Comparison of ENCODE assay signal across 10 mouse cellular contexts in genomic region chr2:52804106-52804825, GRCm38 (mm10). TPM values are rescaled to one million over a fixed set of nuclear protein-coding genes. Genes with fewer than 3 reads are reported as not detected.
A peak's percentile ranks its signal among the peaks of the same experiment; 100 is the strongest.
DNase-seq lines count a peak whose midpoint lies in the region; ATAC-seq and TF ChIP-seq lines count a peak whose summit lies in the region.
"Had no signal": no experiment of that assay in that cellular context is flagged by ENCODE, and none has a peak within 500 bp of the region (broad histone marks: within the 10 kb centered on the region; RNA-seq: fewer than 3 reads in every experiment).

No protein-coding gene starts in this region.

- H3K4me3 ChIP-seq in embryonic facial prominence, embryonic 14.5 days (ENCODE audit: low read depth, low read length) = no peak overlapping the region
- no peak overlapping the region for H3K4me3 ChIP-seq in embryonic facial prominence, embryonic 10.5 days
- peak overlapping the region in 1 of 2 experiments; percentile 42; a peak in 1 of 4 replicates for H3K4me3 ChIP-seq in ES-E14 (ENCODE audit: insufficient read depth in 1 of 2, low read depth in 1 of 2, low read length in 2 of 2, poor library complexity in 1 of 2, severe bottlenecking in 1 of 2)
- H3K4me3 ChIP-seq in hindbrain, embryonic 14.5 days (replicated peaks; ENCODE audit: low read length) = no peak overlapping the region
- H3K4me3 ChIP-seq: embryonic facial prominence, embryonic 13.5 days; liver, embryonic 13.5 days had no signal

- peak; percentile 26; the same call in 1 of the 2 replicates for ATAC-seq in embryonic facial prominence, embryonic 14.5 days (ENCODE audit: low read depth)
- peak; percentile 73 for ATAC-seq in hindbrain, embryonic 14.5 days (ENCODE audit: low FRiP score)

- DNase-seq in embryonic facial prominence, embryonic 14.5 days (ENCODE audit: low spot score) = peak; percentile 8
- DNase-seq in embryonic facial prominence, embryonic 10.5 days (ENCODE audit: low spot score) = no peak
- DNase-seq in ES-E14 (ENCODE audit: low read depth, low spot score) = peak; percentile 77
- peak; percentile 46 for DNase-seq in fat pad, adult 2 months (ENCODE audit: extremely low read depth, low read depth, low spot score)
- no peak for DNase-seq in hindbrain, embryonic 14.5 days (ENCODE audit: low spot score)
- DNase-seq in left cerebral cortex, postnatal 10 days (ENCODE audit: extremely low spot score in 1 of 2, low spot score in 2 of 2) = peak; percentile 26 to 75
- peak; percentile 26 for DNase-seq in right cerebral cortex, postnatal 25 days
- DNase-seq in urinary bladder, postnatal 14 days (ENCODE audit: low spot score) = no peak
- DNase-seq: liver, embryonic 13.5 days had no signal

- no peaks in the 10 kb centered on the region; the same call in 1 of the 2 replicates for H3K4me1 ChIP-seq in embryonic facial prominence, embryonic 14.5 days (ENCODE audit: control insufficient read depth, insufficient read depth, low read length)
- H3K4me1 ChIP-seq in embryonic facial prominence, embryonic 10.5 days = no peaks in the 10 kb centered on the region
- H3K4me1 ChIP-seq in ES-E14 (ENCODE audit: control insufficient read depth in 2 of 2, insufficient read depth in 2 of 2, low read length in 2 of 2, poor library complexity in 1 of 2) = no peaks in the 10 kb centered on the region
- H3K4me1 ChIP-seq in hindbrain, embryonic 14.5 days (replicated peaks; ENCODE audit: control insufficient read depth, insufficient read depth, low read length) = no peaks in the 10 kb centered on the region
- H3K4me1 ChIP-seq: liver, embryonic 13.5 days had no signal

- H3K36me3 ChIP-seq in embryonic facial prominence, embryonic 14.5 days (ENCODE audit: control insufficient read depth, insufficient read depth, low read length) = no peaks in the 10 kb centered on the region
- no peaks in the 10 kb centered on the region for H3K36me3 ChIP-seq in embryonic facial prominence, embryonic 10.5 days (replicated peaks)
- H3K36me3 ChIP-seq in ES-E14 (ENCODE audit: control insufficient read depth, insufficient read depth, low read length, poor library complexity, severe bottlenecking) = no peaks in the 10 kb centered on the region
- no peaks in the 10 kb centered on the region for H3K36me3 ChIP-seq in hindbrain, embryonic 14.5 days (replicated peaks; ENCODE audit: control insufficient read depth, insufficient read depth)
- H3K36me3 ChIP-seq: embryonic facial prominence, embryonic 13.5 days; liver, embryonic 13.5 days had no signal

- no peaks in the 10 kb centered on the region for H3K27me3 ChIP-seq in embryonic facial prominence, embryonic 14.5 days (replicated peaks; ENCODE audit: control insufficient read depth, insufficient read depth, low read length)
- H3K27me3 ChIP-seq in embryonic facial prominence, embryonic 10.5 days (replicated peaks; ENCODE audit: low read depth, poor library complexity, severe bottlenecking) = no peaks in the 10 kb centered on the region
- H3K27me3 ChIP-seq in hindbrain, embryonic 14.5 days (ENCODE audit: control insufficient read depth, insufficient read depth, low read length) = no peaks in the 10 kb centered on the region
- H3K27me3 ChIP-seq: embryonic facial prominence, embryonic 13.5 days; liver, embryonic 13.5 days had no signal

- H3K27ac ChIP-seq in embryonic facial prominence, embryonic 14.5 days (replicated peaks; ENCODE audit: low read depth, low read length) = no peak overlapping the region
- H3K27ac ChIP-seq in embryonic facial prominence, embryonic 10.5 days (replicated peaks) = no peak overlapping the region
- H3K27ac ChIP-seq in ES-E14 (ENCODE audit: insufficient read depth, low read depth, low read length, poor library complexity, severe bottlenecking) = no peak overlapping the region
- no peak overlapping the region for H3K27ac ChIP-seq in hindbrain, embryonic 14.5 days
- H3K27ac ChIP-seq: embryonic facial prominence, embryonic 13.5 days; liver, embryonic 13.5 days had no signal

- H3K9ac ChIP-seq in embryonic facial prominence, embryonic 14.5 days (ENCODE audit: low read depth, low read length) = no peak overlapping the region
- no peak overlapping the region for H3K9ac ChIP-seq in ES-E14 (ENCODE audit: insufficient read depth, low read depth, low read length, poor library complexity, severe bottlenecking)
- no peak overlapping the region for H3K9ac ChIP-seq in hindbrain, embryonic 14.5 days
- H3K9ac ChIP-seq: embryonic facial prominence, embryonic 13.5 days; liver, embryonic 13.5 days had no signal

- in situ Hi-C loops in ES-E14 (cut with MboI; ENCODE audit: low sequenced_read_pairs in 2 of 2, unreplicated experiment in 2 of 2) = no loop called here

- H3K4me2 ChIP-seq in embryonic facial prominence, embryonic 14.5 days (ENCODE audit: low read depth, low read length) = no peak overlapping the region
- no peak overlapping the region for H3K4me2 ChIP-seq in hindbrain, embryonic 14.5 days (replicated peaks)
- H3K4me2 ChIP-seq: embryonic facial prominence, embryonic 13.5 days; liver, embryonic 13.5 days had no signal

- WGBS in embryonic facial prominence, embryonic 14.5 days = 77% methylated on average over 17 of the region's 17 CpGs
- 79% methylated on average over 17 of the region's 17 CpGs for whole genome bisulfite sequencing in embryonic facial prominence, embryonic 10.5 days
- WGBS in hindbrain, embryonic 14.5 days = 62% methylated on average over 17 of the region's 17 CpGs

- no peaks in the 10 kb centered on the region for H3K9me3 ChIP-seq in embryonic facial prominence, embryonic 14.5 days (ENCODE audit: control insufficient read depth, low read length)
- no peaks in the 10 kb centered on the region for H3K9me3 ChIP-seq in embryonic facial prominence, embryonic 10.5 days
- no peaks in the 10 kb centered on the region for H3K9me3 ChIP-seq in ES-E14 (ENCODE audit: control insufficient read depth, insufficient read depth, low read depth, low read length)
- H3K9me3 ChIP-seq in hindbrain, embryonic 14.5 days (ENCODE audit: control insufficient read depth, low read length) = no peaks in the 10 kb centered on the region
- H3K9me3 ChIP-seq: embryonic facial prominence, embryonic 13.5 days; liver, embryonic 13.5 days had no signal

- intact Hi-C loops in left cerebral cortex, postnatal 10 days (cut with DNase I) = no loop called here

TF ChIP-seq in ES-E14, 5 proteins besides CTCF, POLR2A, EP300 and RAD21:
- no peak for TF ChIP-seq HCFC1 (IDR thresholded peaks at IDR 0.05; ENCODE audit: borderline replicate concordance, insufficient read depth, low read length)
- TF ChIP-seq ZC3H11A (IDR thresholded peaks at IDR 0.05; ENCODE audit: borderline replicate concordance, low read depth, low read length) = no peak
- no peak for TF ChIP-seq MAFK (IDR thresholded peaks at IDR 0.05; ENCODE audit: insufficient read depth, low read depth, low read length)
- no peak for TF ChIP-seq CHD2 (IDR thresholded peaks at IDR 0.05; ENCODE audit: low read depth, low read length)
- no peak for TF ChIP-seq ZNF384 (IDR thresholded peaks at IDR 0.05; ENCODE audit: low read depth, low read length)

RNA-seq across cellular contexts. Expression of gene Fmnl2, which starts 53.4 kb away (rescaled TPM):
- 9.9 and 10.4 TPM in 2 replicates for polyA plus RNA-seq in embryonic facial prominence, embryonic 14.5 days (2014; fragmentation: Nextera tagmentation; extraction: Ambion mirVana)
- 6.0 and 7.3 TPM in 2 replicates for polyA plus RNA-seq in embryonic facial prominence, embryonic 10.5 days (2016; fragmentation: Nextera tagmentation; extraction: Ambion mirVana)
- 12.3 and 13.6 TPM in 2 replicates for total RNA-seq in ES-E14 (2012; rRNA removed)
- 13.4 and 13.7 TPM in 2 replicates for polyA plus RNA-seq in hindbrain, embryonic 14.5 days (2014; fragmentation: Nextera tagmentation; extraction: Ambion mirVana)
- total RNA-seq in left cerebral cortex, postnatal 10 days (2021) = 10 to 100 TPM; 41.5 to 42.7 TPM

Comparison
In these comparisons a context has a peak if more than half of its experiments do, and no peak if none do; other contexts are left out.
1. DNase-seq: peak in embryonic facial prominence, embryonic 14.5 days (single experiment), ES-E14 (single experiment), fat pad, adult 2 months (single experiment), left cerebral cortex, postnatal 10 days (2 of 2) and right cerebral cortex, postnatal 25 days (single experiment); none in embryonic facial prominence, embryonic 10.5 days (single experiment), hindbrain, embryonic 14.5 days (single experiment) and urinary bladder, postnatal 14 days (single experiment).